25 mouse cellular contexts compared by ENCODE assay signal in the genomic region with DNA sequence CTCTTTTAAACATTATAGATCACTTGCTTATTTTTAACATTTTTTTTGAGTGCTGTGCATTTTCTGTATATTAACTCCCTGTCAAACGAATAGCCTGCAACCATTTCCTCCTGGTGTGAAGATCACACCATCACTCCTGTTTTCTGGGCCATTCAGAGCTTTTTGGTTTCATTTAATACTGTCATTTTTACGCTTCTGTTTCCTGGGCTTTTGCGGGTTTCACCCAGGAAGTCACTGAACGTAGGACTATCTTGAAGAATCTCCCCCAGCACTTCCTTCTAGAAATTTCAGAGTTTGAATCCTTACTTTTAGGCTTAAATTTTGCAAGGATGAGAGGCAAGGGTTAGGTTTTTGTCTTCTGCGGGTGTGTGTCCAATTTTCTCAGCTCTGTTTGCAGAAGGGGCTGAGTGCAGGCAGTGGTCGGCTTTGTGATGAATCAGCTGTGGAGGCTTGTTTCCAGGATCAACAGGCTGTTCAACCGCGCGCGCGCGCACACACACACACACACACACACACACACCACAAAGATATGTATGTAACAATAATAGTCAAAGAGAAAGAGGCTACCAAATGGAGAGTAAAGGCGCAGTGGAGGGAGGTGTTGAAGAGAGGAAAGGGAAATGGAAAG. TPM values are rescaled to one million over a fixed set of nuclear protein-coding genes. Genes with fewer than 3 reads are reported as not detected.
A peak's percentile ranks its signal among the peaks of the same experiment; 100 is the strongest.
DNase-seq lines count a peak whose midpoint lies in the region; ATAC-seq and TF ChIP-seq lines count a peak whose summit lies in the region.
"Had no signal": no experiment of that assay in that cellular context is flagged by ENCODE, and none has a peak within 500 bp of the region (broad histone marks: within the 10 kb centered on the region; RNA-seq: fewer than 3 reads in every experiment).

No protein-coding gene starts in this region.

- no peak for TF ChIP-seq CTCF in bone marrow macrophage, adult 2 months (IDR thresholded peaks at IDR 0.05; ENCODE audit: low read depth, low read length)

- no peak overlapping the region for H3K9ac ChIP-seq in forebrain, embryonic 15.5 days (replicated peaks)
- H3K9ac ChIP-seq: limb, embryonic 15.5 days; liver, embryonic 15.5 days; midbrain, embryonic 13.5 days had no signal

- intact Hi-C loops in left cerebral cortex, postnatal 25 days (cut with DNase I): no loop called here

- H3K4me3 ChIP-seq in bone marrow macrophage, adult 2 months (ENCODE audit: insufficient read depth, low read length): peak overlapping the region; percentile 7; the same call in 1 of the 2 replicates
- no peak overlapping the region for H3K4me3 ChIP-seq in forebrain, embryonic 15.5 days
- H3K4me3 ChIP-seq: layer of hippocampus, adult 2 months; limb, embryonic 15.5 days; liver, embryonic 15.5 days; midbrain, embryonic 13.5 days; myocyte had no signal

- H3K9me3 ChIP-seq in forebrain, embryonic 15.5 days: no peaks in the 10 kb centered on the region
- H3K9me3 ChIP-seq: limb, embryonic 15.5 days; liver, embryonic 15.5 days; midbrain, embryonic 13.5 days had no signal

- WGBS in forebrain, embryonic 15.5 days: 90% methylated on average over 13 of the region's 13 CpGs

- H3K4me2 ChIP-seq in forebrain, embryonic 15.5 days (replicated peaks): no peak overlapping the region
- H3K4me2 ChIP-seq: limb, embryonic 15.5 days; liver, embryonic 15.5 days; midbrain, embryonic 13.5 days had no signal

- TF ChIP-seq POLR2A in bone marrow macrophage, adult 2 months (IDR thresholded peaks at IDR 0.05; ENCODE audit: borderline replicate concordance, low read depth, low read length): no peak

- no peaks in the 10 kb centered on the region for H3K27me3 ChIP-seq in forebrain, embryonic 15.5 days
- H3K27me3 ChIP-seq: limb, embryonic 15.5 days; liver, embryonic 15.5 days; midbrain, embryonic 13.5 days had no signal

- H3K4me1 ChIP-seq in bone marrow macrophage, adult 2 months (ENCODE audit: control insufficient read depth, insufficient read depth, low read length): peaks cover 11% of the 10 kb centered on the region
- no peaks in the 10 kb centered on the region for H3K4me1 ChIP-seq in forebrain, embryonic 15.5 days
- H3K4me1 ChIP-seq: limb, embryonic 15.5 days; liver, embryonic 15.5 days; midbrain, embryonic 13.5 days had no signal

- no peak for ATAC-seq in forebrain, embryonic 15.5 days (replicated peaks)
- ATAC-seq: hindbrain, embryonic 16.5 days; midbrain, embryonic 13.5 days had no signal

- H3K27ac ChIP-seq in bone marrow macrophage, adult 2 months (ENCODE audit: insufficient read depth, low read depth, low read length): peak overlapping the region; percentile 71
- H3K27ac ChIP-seq in forebrain, embryonic 15.5 days (replicated peaks): no peak overlapping the region
- H3K27ac ChIP-seq: kidney, postnatal 0 days; layer of hippocampus, adult 2 months; limb, embryonic 15.5 days; liver, embryonic 15.5 days; midbrain, embryonic 13.5 days had no signal

- H3K36me3 ChIP-seq in forebrain, embryonic 15.5 days: no peaks in the 10 kb centered on the region
- H3K36me3 ChIP-seq: limb, embryonic 15.5 days; liver, embryonic 15.5 days; midbrain, embryonic 13.5 days had no signal

- peak; percentile 25 for DNase-seq in thymus, postnatal 0 days (ENCODE audit: low spot score)
- DNase-seq in thymus, adult 18-20 months: no peak
- peak; percentile 45 for DNase-seq in naive thymus-derived CD4-positive, alpha-beta T cell, adult 2 months (ENCODE audit: low read depth)
- no peak for DNase-seq in adrenal gland, postnatal 4 days (ENCODE audit: low spot score in 2 of 2)
- no peak for DNase-seq in left cerebral cortex, postnatal 25 days (ENCODE audit: low spot score in 2 of 2)
- DNase-seq: adrenal gland, postnatal 36 days; cerebellum, postnatal 10 days; kidney, adult 11 months; right cerebral cortex, postnatal 14 days; spleen, adult 18-20 months had no signal

RNA-seq across cellular contexts. Expression of a gene that starts 22.1 kb away (rescaled TPM):
- 0.13 and 0.25 TPM in 2 replicates for polyA plus RNA-seq in thymus, postnatal 0 days (2015; fragmentation: Nextera tagmentation; extraction: Ambion mirVana)
- not detected in 2 replicates for polyA plus RNA-seq in bone marrow macrophage, adult 2 months (2012; ENCODE audit: insufficient read depth, insufficient read length, missing spikeins)
- not detected for total RNA-seq in adrenal gland, postnatal 4 days (2021)
- not detected in 2 replicates for polyA plus RNA-seq in forebrain, embryonic 15.5 days (2015; fragmentation: Nextera tagmentation; extraction: Ambion mirVana)
- not detected for total RNA-seq in left cerebral cortex, postnatal 25 days (2021)
- total RNA-seq: adrenal gland, postnatal 36 days; gastrocnemius, adult 8-10 months; heart, adult 8-10 months; hematopoietic stem cell, adult 5-6 weeks; layer of hippocampus, adult 2 months; left cerebral cortex, postnatal 36 days; neutrophil, adult 5-6 weeks had no signal
- polyA plus RNA-seq: C2C12; hindbrain, embryonic 16.5 days; limb, embryonic 15.5 days; liver, embryonic 15.5 days; myocyte had no signal

RNA-seq across cellular contexts. Expression of a gene that starts 35.0 kb away (rescaled TPM):
- polyA plus RNA-seq in thymus, postnatal 0 days (2015; fragmentation: Nextera tagmentation; extraction: Ambion mirVana): 53.8 and 60.6 TPM in 2 replicates
- polyA plus RNA-seq in bone marrow macrophage, adult 2 months (2012; ENCODE audit: insufficient read depth, insufficient read length, missing spikeins): 22.9 and 36.0 TPM in 2 replicates
- 10 to 100 TPM; 64.9 to 66.5 TPM for total RNA-seq in adrenal gland, postnatal 4 days (2021)
- 51.4 and 54.3 TPM in 2 replicates for polyA plus RNA-seq in forebrain, embryonic 15.5 days (2015; fragmentation: Nextera tagmentation; extraction: Ambion mirVana)
- total RNA-seq in left cerebral cortex, postnatal 25 days (2021): 100 to 1,000 TPM; 112 to 125 TPM

RNA-seq across cellular contexts. Expression of a gene that starts 35.2 kb away (rescaled TPM):
- polyA plus RNA-seq in thymus, postnatal 0 days (2015; fragmentation: Nextera tagmentation; extraction: Ambion mirVana): 14.7 and 14.9 TPM in 2 replicates
- polyA plus RNA-seq in bone marrow macrophage, adult 2 months (2012; ENCODE audit: insufficient read depth, insufficient read length, missing spikeins): 7.1 and 11.5 TPM in 2 replicates
- total RNA-seq in adrenal gland, postnatal 4 days (2021): 10 to 100 TPM; 35.6 to 36.1 TPM
- polyA plus RNA-seq in forebrain, embryonic 15.5 days (2015; fragmentation: Nextera tagmentation; extraction: Ambion mirVana): 37.5 and 39.8 TPM in 2 replicates
- total RNA-seq in left cerebral cortex, postnatal 25 days (2021): 10 to 100 TPM; 18.7 to 19.8 TPM

Comparison
In these comparisons a context has a peak if more than half of its experiments do, and no peak if none do; other contexts are left out.
1. DNase-seq: peak in thymus, postnatal 0 days (single experiment) and naive thymus-derived CD4-positive, alpha-beta T cell, adult 2 months (single experiment); none in thymus, adult 18-20 months (0 of 2), adrenal gland, postnatal 4 days (0 of 2) and left cerebral cortex, postnatal 25 days (0 of 2).